Mouse (Mus musculus) ZHBTc4 (cell line): ENCODE results near the gene Gm4175.
"Not testable (repeated sequence)": the region's sequence is repeated elsewhere in the genome, so short reads cannot be mapped to it uniquely, and the experiment has no call there.

Experiments
- DNase-seq: peaks from one replicate; pipeline ENCODE4 v3.0.0-alpha.2; 2011; ENCODE audit warnings: low read depth, low spot score

Gene Gm4175

GRCm38 (mm10) chr7:21761375-21761774 lies at the start of gene Gm4175:
TSS of gene Gm4175 (minus strand) at chr7:21761475.
- DNase-seq = not testable (repeated sequence)

GRCm38 (mm10) chr7:21796628-21797027 lies 35.4 kb upstream of the Gm4175 start, which contains the start of gene Gm4177:
TSS of gene Gm4177 (minus strand) at chr7:21796728.
- DNase-seq = not testable (repeated sequence)
